12 mouse cellular contexts compared by ENCODE assay signal in the genomic region with DNA sequence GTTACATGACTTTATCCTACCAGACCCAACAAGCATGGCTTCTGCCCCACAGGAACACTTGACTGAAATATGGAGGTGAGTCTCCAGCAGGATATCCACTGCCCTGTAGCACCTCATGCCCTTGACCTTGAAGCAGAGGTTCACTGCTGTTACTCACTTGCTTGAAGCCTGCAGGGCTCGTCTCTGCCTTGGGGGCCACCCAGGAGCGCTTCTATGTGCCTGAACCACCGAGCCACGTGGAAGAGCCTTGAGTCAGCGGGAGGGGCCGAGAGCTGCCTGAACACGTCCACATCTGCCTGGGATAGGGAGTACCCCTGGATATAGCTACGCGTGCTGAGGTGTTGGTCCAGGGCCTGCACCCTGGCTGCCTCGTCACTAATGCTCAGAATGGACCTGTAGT. TPM values are rescaled to one million over a fixed set of nuclear protein-coding genes. Genes with fewer than 3 reads are reported as not detected.
"Had no signal": no experiment of that assay in that cellular context is flagged by ENCODE, and none has a peak within 500 bp of the region (broad histone marks: within the 10 kb centered on the region; RNA-seq: fewer than 3 reads in every experiment).

No protein-coding gene starts in this region.

- H3K4me2 ChIP-seq: limb, embryonic 12.5 days; midbrain, embryonic 11.5 days; midbrain, embryonic 15.5 days had no signal

- H3K4me3 ChIP-seq: limb, embryonic 12.5 days; midbrain, embryonic 15.5 days had no signal

- H3K9me3 ChIP-seq: limb, embryonic 12.5 days; midbrain, embryonic 15.5 days had no signal

- ATAC-seq: intestine, postnatal 0 days; midbrain, embryonic 15.5 days had no signal

- H3K4me1 ChIP-seq: midbrain, embryonic 15.5 days had no signal

- DNase-seq: kidney, adult 8-10 months; kidney, postnatal 36 days; lung, adult 18-20 months; right cerebral cortex, postnatal 25 days; thymus, adult 18-20 months; thymus, postnatal 25 days had no signal

- H3K27ac ChIP-seq: limb, embryonic 12.5 days; liver, embryonic 14.5 days; midbrain, embryonic 15.5 days had no signal

- H3K27me3 ChIP-seq: limb, embryonic 12.5 days; midbrain, embryonic 15.5 days had no signal

- H3K9ac ChIP-seq: limb, embryonic 12.5 days; liver, embryonic 14.5 days; midbrain, embryonic 15.5 days had no signal

RNA-seq across cellular contexts. Expression of a gene that starts 36.3 kb away (rescaled TPM):
- polyA plus RNA-seq: neural tube, embryonic 14.5 days had no signal
